Mouse (Mus musculus) heart, embryonic 10.5 days (tissue): ENCODE data around the gene Ssxb2. TPM values are rescaled to one million over a fixed set of nuclear protein-coding genes. Genes with fewer than 3 reads are reported as not detected.
"Not testable (repeated sequence)": the region's sequence is repeated elsewhere in the genome, so short reads cannot be mapped to it uniquely, and the experiment has no call there.

Source experiments
- DNase-seq: peaks from one replicate; pipeline ENCODE4 v3.0.0-alpha.2; 2017; ENCODE audit warnings: low spot score
- H3K27ac ChIP-seq: fragments of 300-500 bp; sonication (generic); 2 replicates; pipeline ENCODE4 v1.5.1; 2016; ENCODE audit warnings: mild to moderate bottlenecking
- H3K27me3 ChIP-seq: fragments of 300-500 bp; sonication (generic); 2 replicates; pipeline ENCODE4 v1.6.1; 2016; ENCODE audit warnings: mild to moderate bottlenecking; ENCODE audit not compliant: poor library complexity, insufficient read depth, severe bottlenecking
- H3K36me3 ChIP-seq: fragments of 300-500 bp; sonication (generic); 2 replicates; pipeline ENCODE4 v1.6.1; 2016; ENCODE audit warnings: mild to moderate bottlenecking, moderate library complexity
- H3K4me1 ChIP-seq: fragments of 300-500 bp; sonication (generic); 2 replicates; pipeline ENCODE4 v1.6.1; 2016; ENCODE audit warnings: mild to moderate bottlenecking
- H3K4me3 ChIP-seq: fragments of 300-500 bp; sonication (generic); 2 replicates; pipeline ENCODE4 v1.5.1; 2016; ENCODE audit warnings: mild to moderate bottlenecking, moderate library complexity
- H3K9me3 ChIP-seq: fragments of 300-500 bp; sonication (generic); 2 replicates; pipeline ENCODE4 v1.6.1; 2016; ENCODE audit warnings: mild to moderate bottlenecking, moderate library complexity
- WGBS: fragments of 180-500 bp; shearing (Covaris S2); methylation state at CpG from one replicate; pipeline ENCODE4 v1.1.7; 2016; 5-methylcytosine and 5-hydroxymethylcytosine counted together
- polyA plus RNA-seq: library from polyadenylated mRNA; unstranded; fragments of >200 nt; fragmentation: Nextera tagmentation; extraction: Ambion mirVana; gene quantifications from 2 replicates; pipeline ENCODE4 v1.2.1, GENCODE M21; 2016

The Ssxb2 gene
- polyA plus RNA-seq = not detected in 2 replicates

GRCm38 (mm10) chrX:8461626-8462025, at the start of gene Ssxb2:
TSS of gene Ssxb2 (minus strand) at chrX:8461726.
- WGBS = 56% methylated on average over 2 of the region's 2 CpGs
- H3K36me3 ChIP-seq = not testable (repeated sequence)

GRCm38 (mm10) chrX:8413005-8413404, 48.5 kb downstream of the Ssxb2 start, which contains the start of gene Ssxb1:
TSS of gene Ssxb1 (plus strand) at chrX:8413305.
- H3K9me3 ChIP-seq = not testable (repeated sequence)
- 20% methylated on average over 1 of the region's 1 CpGs for WGBS

More at GRCm38 (mm10) chrX:8461626-8462025, at the start of gene Ssxb2:
- H3K9me3 ChIP-seq, H3K27me3 ChIP-seq, H3K4me1 ChIP-seq, H3K27ac ChIP-seq, H3K4me3 ChIP-seq, DNase-seq: not testable (repeated sequence)

More at GRCm38 (mm10) chrX:8413005-8413404, 48.5 kb downstream of the Ssxb2 start, which contains the start of gene Ssxb1:
- not testable (repeated sequence) for DNase-seq, H3K27me3 ChIP-seq, H3K4me1 ChIP-seq, H3K27ac ChIP-seq, H3K4me3 ChIP-seq, H3K36me3 ChIP-seq

Other genes starting within 250 kb of the Ssxb2 start
- gene Ftsj1, start 209.3 kb downstream of the Ssxb2 start, polyA plus RNA-seq = 30.3 and 40.3 TPM in 2 replicates
- 15.0 and 16.5 TPM in 2 replicates for gene Slc38a5, start 190.6 kb downstream of the Ssxb2 start, polyA plus RNA-seq
- gene Ssxb10, start 134.3 kb downstream of the Ssxb2 start, polyA plus RNA-seq = not detected in 2 replicates
- not detected in 2 replicates for gene Ssxb9, start 94.7 kb downstream of the Ssxb2 start, polyA plus RNA-seq
- not detected in 2 replicates for gene Ssxb1, start 48.4 kb downstream of the Ssxb2 start, polyA plus RNA-seq
- not detected in 2 replicates for gene Gm14459, start 63.2 kb upstream of the Ssxb2 start, polyA plus RNA-seq
- not detected in 2 replicates for gene Ssxb6, start 86.5 kb upstream of the Ssxb2 start, polyA plus RNA-seq
- not detected in 2 replicates for gene Ssxb3, start 130.1 kb upstream of the Ssxb2 start, polyA plus RNA-seq
- not detected in 2 replicates for gene Ssxb8, start 229.1 kb upstream of the Ssxb2 start, polyA plus RNA-seq